Mouse (Mus musculus) hindbrain, embryonic 16.5 days (tissue): Measurements from ENCODE around the gene Tbcel. TPM values are rescaled to one million over a fixed set of nuclear protein-coding genes. Genes with fewer than 3 reads are reported as not detected.

ENCODE experiments used
- ATAC-seq: fragments of 200-750 bp; cut with Nextera tagmentation; 2 replicates; pipeline ENCODE4 v1.8.0; 2017; ENCODE audit warnings: moderate TSS enrichment, moderate library complexity
- H3K27ac ChIP-seq: fragments of 300-500 bp; sonication (generic); 2 replicates; pipeline ENCODE4 v1.5.1; 2014; ENCODE audit warnings: low read depth, mild to moderate bottlenecking, control low read depth, low read length, moderate library complexity
- H3K27me3 ChIP-seq: fragments of 300-500 bp; sonication (generic); replicated peaks from 2 replicates; pipeline ENCODE4 v1.6.1; 2014; ENCODE audit warnings: low read length; ENCODE audit not compliant: control insufficient read depth, insufficient read depth
- H3K36me3 ChIP-seq: fragments of 300-500 bp; sonication (generic); 2 replicates; pipeline ENCODE4 v1.6.1; 2014; ENCODE audit warnings: mild to moderate bottlenecking, low read length, moderate library complexity, mixed read lengths; ENCODE audit not compliant: control insufficient read depth, insufficient read depth
- H3K4me1 ChIP-seq: fragments of 300-500 bp; sonication (generic); 2 replicates; pipeline ENCODE4 v1.6.1; 2014; ENCODE audit warnings: low read depth, low read length; ENCODE audit not compliant: control insufficient read depth, insufficient read depth
- H3K4me2 ChIP-seq: fragments of 300-500 bp; sonication (generic); 2 replicates; pipeline ENCODE4 v1.6.1; 2014; ENCODE audit warnings: mild to moderate bottlenecking, low read length, control low read depth, moderate library complexity
- H3K4me3 ChIP-seq: fragments of 300-500 bp; sonication (generic); 2 replicates; pipeline ENCODE4 v1.5.1; 2014; ENCODE audit warnings: mild to moderate bottlenecking, low read length, control low read depth, moderate library complexity
- H3K9ac ChIP-seq: fragments of 300-500 bp; sonication (generic); 2 replicates; pipeline ENCODE4 v1.6.1; 2014; ENCODE audit warnings: low read depth, mild to moderate bottlenecking, control low read depth, low read length, moderate library complexity
- H3K9me3 ChIP-seq: fragments of 300-500 bp; sonication (generic); 2 replicates; pipeline ENCODE4 v1.6.1; 2014; ENCODE audit warnings: mild to moderate bottlenecking, low read length, moderate library complexity; ENCODE audit not compliant: control insufficient read depth
- WGBS: fragments of 180-500 bp; shearing (Covaris S2); extraction: QIAGEN DNeasy Blood & Tissue Kit; methylation state at CpG from one replicate; pipeline ENCODE4 v1.1.7; 2014; 5-methylcytosine and 5-hydroxymethylcytosine counted together
- polyA plus RNA-seq: library from polyadenylated mRNA; unstranded; fragments of >200 nt; fragmentation: Nextera tagmentation; extraction: Ambion mirVana; gene quantifications from 2 replicates; pipeline ENCODE4 v1.2.1, GENCODE M21; 2015

Tbcel gene
- polyA plus RNA-seq, 1 experiment from 2014 or later = 4.4 TPM

DNA sequence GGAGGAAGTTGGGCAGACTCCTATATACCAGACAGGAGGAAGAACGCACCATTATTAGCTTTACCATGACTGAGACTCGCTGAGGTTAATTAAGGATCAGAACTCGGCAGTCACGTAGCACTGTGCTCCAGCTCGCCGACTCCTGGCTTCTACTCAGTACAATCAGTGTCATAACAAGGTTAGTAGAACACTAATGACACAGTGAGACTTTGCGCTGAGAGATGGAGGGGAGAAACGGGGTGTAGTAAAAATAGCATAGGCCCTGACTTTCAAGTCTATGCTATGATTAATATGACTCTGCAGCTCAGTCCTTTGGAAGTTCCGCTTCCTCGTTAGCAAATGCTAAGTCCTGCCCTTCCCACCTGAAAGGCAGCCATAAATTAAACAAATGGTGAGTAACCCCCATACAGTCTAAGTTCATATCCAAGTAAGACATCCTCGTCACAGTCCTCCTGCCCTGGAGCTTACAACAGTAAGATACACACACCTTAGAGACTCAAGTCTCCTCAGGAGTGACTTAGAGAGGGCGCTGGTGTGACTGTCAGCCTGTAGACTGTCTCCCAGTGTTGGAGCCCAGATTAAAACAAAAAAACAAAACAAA, 90.2 kb downstream of the Tbcel start:
- 83% methylated on average over 12 of the region's 12 CpGs for WGBS
- peaks cover 7% of the 10 kb centered on the region; the same call in 1 of the 2 replicates for H3K36me3 ChIP-seq
- no peak overlapping the region for H3K4me2 ChIP-seq
- no peaks in the 10 kb centered on the region for H3K9me3 ChIP-seq
- H3K4me3 ChIP-seq = no peak overlapping the region
- no peak overlapping the region for H3K9ac ChIP-seq
- no peaks in the 10 kb centered on the region for H3K27me3 ChIP-seq
- H3K27ac ChIP-seq = no peak overlapping the region
- no peak for ATAC-seq
- H3K4me1 ChIP-seq = no peaks in the 10 kb centered on the region

DNA sequence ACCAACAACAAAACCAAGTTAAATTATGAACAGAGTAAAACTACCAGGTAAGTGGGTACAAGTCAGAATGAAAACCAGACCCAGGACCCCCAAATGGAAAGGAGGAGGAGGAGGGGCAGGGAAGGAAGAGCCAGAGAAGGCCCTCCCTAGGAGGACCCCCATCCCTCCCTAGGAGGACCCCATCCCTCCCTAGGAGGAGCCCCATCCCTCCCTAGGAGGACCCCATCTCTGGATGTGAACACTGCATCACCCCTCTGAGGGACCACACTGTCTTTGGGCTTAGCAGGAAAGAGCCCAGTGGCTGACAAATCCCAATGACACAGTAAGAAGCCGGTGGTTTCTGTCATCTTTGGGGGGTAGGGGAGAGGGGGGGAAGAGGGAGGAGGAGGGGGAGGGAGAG, 92.4 kb downstream of the Tbcel start:
- ATAC-seq = 0 out of 2 replicates have a peak, but pooled peaks have one; percentile 27
- 9% methylated on average over 1 of the region's 1 CpGs for WGBS
- Histone ChIP-seq H3K27ac (no peak overlapping the region), H3K4me2 (no peak overlapping the region), H3K4me1 (no peaks in the 10 kb centered on the region), H3K27me3 (no peaks in the 10 kb centered on the region), H3K9ac (no peak overlapping the region), H3K4me3 (no peak overlapping the region), H3K9me3 (no peaks in the 10 kb centered on the region), H3K36me3 (0 out of 2 replicates have a peak, but pooled peaks cover 3% of the 10 kb centered on the region)

DNA sequence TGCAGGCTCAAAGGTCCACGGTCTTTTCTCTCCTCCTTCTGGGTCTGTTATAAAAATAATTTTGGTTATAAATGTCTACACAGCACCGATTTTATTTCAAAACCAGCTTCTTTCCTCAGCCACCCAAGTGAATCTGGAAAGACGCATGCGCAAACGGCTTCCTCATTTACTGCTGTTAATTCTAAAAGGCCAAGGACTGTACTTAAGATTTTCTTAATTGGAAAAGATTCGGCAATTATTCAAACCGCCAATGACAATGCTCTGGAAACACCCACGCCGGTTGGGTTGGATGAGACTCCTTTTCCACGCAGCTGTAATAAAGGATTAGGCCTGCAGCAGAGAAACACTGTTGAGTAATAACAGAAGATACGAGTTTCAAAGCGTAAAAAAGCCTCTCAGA, 94.3 kb downstream of the Tbcel start:
- Histone ChIP-seq H3K9ac (no peak overlapping the region), H3K36me3 (0 out of 2 replicates have a peak, but pooled peaks cover 3% of the 10 kb centered on the region), H3K4me1 (no peaks in the 10 kb centered on the region), H3K27me3 (no peaks in the 10 kb centered on the region), H3K4me2 (no peak overlapping the region), H3K4me3 (no peak overlapping the region), H3K27ac (no peak overlapping the region), H3K9me3 (no peaks in the 10 kb centered on the region)
- ATAC-seq = no peak
- 53% methylated on average over 12 of the region's 12 CpGs for WGBS

DNA sequence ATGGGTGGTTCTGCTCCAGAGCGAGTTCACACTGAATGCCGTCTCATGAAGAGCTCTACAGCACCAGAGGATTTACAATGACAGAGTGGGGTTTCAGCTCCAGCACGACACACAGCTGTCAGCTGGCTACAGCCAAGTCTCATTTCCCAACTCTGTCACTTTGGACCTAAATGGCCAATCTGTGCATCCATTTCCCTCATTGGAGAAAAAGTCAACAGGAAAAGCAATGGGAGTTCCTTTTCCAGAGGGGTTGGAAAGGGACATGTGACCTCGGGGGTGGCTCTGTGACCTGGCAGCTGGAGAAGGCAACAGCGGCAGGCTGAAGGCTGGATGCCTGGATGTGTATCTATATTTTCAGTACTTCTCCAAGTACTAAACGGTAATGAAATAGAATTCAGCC, 96.3 kb downstream of the Tbcel start:
- no peak overlapping the region for H3K4me2 ChIP-seq
- no peak overlapping the region for H3K4me3 ChIP-seq
- no peak overlapping the region for H3K9ac ChIP-seq
- no peak overlapping the region for H3K27ac ChIP-seq
- ATAC-seq = no peak
- H3K27me3 ChIP-seq = no peaks in the 10 kb centered on the region
- H3K9me3 ChIP-seq = no peaks in the 10 kb centered on the region
- no peaks in the 10 kb centered on the region for H3K36me3 ChIP-seq
- no peaks in the 10 kb centered on the region for H3K4me1 ChIP-seq
- WGBS = 87% methylated on average over 6 of the region's 6 CpGs

DNA sequence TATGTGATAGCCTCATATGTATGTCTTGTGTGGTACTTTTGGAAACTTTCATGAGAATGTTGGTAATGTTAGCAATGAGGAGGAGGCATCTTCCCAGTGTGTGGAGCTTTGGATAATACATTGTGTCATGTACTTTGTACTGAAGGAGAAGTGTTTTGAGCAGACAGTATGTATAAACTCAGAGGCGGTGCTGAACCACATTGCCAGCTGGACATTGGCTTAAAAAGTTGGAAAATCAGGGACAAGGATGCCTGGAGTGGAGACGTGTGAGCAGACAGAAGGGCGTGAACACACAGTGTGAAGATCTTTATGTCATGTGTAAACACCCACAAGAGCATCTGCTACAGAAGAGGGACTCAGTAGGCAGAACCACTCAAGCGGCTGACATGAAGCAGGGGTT, 101.9 kb downstream of the Tbcel start:
- no peak overlapping the region for H3K4me3 ChIP-seq
- WGBS = 80% methylated on average over 4 of the region's 4 CpGs
- H3K4me2 ChIP-seq = no peak overlapping the region
- no peaks in the 10 kb centered on the region for H3K4me1 ChIP-seq
- H3K9ac ChIP-seq = no peak overlapping the region
- no peak for ATAC-seq
- no peaks in the 10 kb centered on the region for H3K27me3 ChIP-seq
- H3K36me3 ChIP-seq = no peaks in the 10 kb centered on the region
- no peak overlapping the region for H3K27ac ChIP-seq
- H3K9me3 ChIP-seq = no peaks in the 10 kb centered on the region

DNA sequence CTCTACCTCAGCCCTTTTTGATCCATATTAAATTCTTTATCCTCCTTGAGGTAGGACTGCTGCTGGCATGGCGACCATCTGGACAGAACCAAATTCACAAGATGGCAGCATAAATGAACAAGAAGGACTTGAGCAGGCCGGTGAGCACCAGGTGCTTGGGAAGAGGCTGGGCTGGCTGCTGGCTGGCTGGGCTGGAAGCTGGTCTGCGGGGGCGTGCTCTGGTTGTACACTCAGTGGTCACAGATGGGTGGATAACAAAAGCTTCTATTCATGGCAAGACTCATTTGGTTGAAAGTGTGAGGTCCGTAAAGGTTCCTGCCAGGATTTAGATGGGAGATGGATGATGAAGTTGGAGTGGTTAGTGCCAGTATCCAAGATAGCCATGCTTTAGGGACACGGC, 106.1 kb downstream of the Tbcel start:
- ATAC-seq = no peak
- Histone ChIP-seq H3K4me1 (no peaks in the 10 kb centered on the region; the same call in 1 of the 2 replicates), H3K27me3 (no peaks in the 10 kb centered on the region), H3K4me3 (no peak overlapping the region), H3K9ac (no peak overlapping the region), H3K36me3 (no peaks in the 10 kb centered on the region), H3K9me3 (no peaks in the 10 kb centered on the region), H3K4me2 (no peak overlapping the region), H3K27ac (no peak overlapping the region)
- 53% methylated on average over 6 of the region's 6 CpGs for WGBS

DNA sequence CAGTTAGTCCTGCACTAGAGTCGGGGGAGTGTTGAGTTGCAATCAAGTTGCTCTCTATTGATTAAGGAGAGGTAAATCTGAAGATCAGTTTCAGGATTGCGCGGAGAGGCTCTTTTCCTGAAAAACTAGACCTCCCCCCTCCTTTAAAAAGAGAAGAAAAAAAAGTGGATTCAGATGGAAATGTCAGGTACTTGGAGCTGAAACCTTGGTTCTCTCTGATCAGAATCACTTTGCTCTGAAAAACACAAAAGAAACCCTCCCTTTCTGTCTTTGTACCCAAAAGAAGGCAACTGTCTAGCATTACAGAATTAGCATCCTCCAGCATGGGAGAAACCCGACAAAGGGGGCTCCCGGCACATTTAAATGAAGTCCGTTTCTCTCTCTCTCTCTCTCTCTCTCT, 107.8 kb downstream of the Tbcel start, which contains the start of gene Tecta:
Tecta (minus strand) TSS at position 101 of the 400 bp plus-strand sequence.
- H3K36me3 ChIP-seq = no peaks in the 10 kb centered on the region

DNA sequence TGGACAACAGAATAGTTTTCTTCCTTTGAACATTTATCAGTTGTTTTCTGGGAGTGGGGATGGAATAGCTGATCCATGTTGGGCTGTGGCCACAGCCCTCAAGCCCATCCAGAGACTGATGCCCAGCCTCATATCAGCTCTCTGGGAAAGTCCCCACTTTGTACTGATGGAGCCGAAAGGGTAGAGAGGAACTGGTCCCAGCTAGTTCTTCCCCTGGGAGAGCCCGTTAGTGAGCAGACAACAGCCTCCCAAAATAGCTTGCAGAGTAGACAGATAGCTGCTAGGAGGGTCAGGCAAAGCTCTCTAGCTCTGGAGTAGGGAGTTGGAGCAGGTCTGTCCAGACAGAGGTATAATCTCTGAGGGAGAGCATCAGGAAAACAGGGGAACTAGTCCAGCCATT, 111.5 kb downstream of the Tbcel start:
- H3K27ac ChIP-seq = no peak overlapping the region
- ATAC-seq = no peak
- no peak overlapping the region for H3K4me2 ChIP-seq
- no peaks in the 10 kb centered on the region for H3K36me3 ChIP-seq
- H3K4me1 ChIP-seq = no peaks in the 10 kb centered on the region; the same call in none of the 2 replicates
- no peaks in the 10 kb centered on the region for H3K27me3 ChIP-seq
- no peaks in the 10 kb centered on the region for H3K9me3 ChIP-seq
- H3K9ac ChIP-seq = no peak overlapping the region
- 85% methylated on average over 2 of the region's 2 CpGs for WGBS
- no peak overlapping the region for H3K4me3 ChIP-seq

More for the DNA sequence above, 107.8 kb downstream of the Tbcel start, which contains the start of gene Tecta:
- Histone ChIP-seq H3K27ac (no peak within 1 kb of the TSS), H3K4me1 (no peaks in the 10 kb centered on the region; the same call in 1 of the 2 replicates), H3K9me3 (no peaks in the 10 kb centered on the region), H3K9ac (no peak within 1 kb of the TSS), H3K4me3 (no peak within 1 kb of the TSS), H3K4me2 (no peak within 1 kb of the TSS), H3K27me3 (no peaks in the 10 kb centered on the region)
- no peak for ATAC-seq
- WGBS = 51% methylated on average over 6 of the region's 6 CpGs

DNA sequence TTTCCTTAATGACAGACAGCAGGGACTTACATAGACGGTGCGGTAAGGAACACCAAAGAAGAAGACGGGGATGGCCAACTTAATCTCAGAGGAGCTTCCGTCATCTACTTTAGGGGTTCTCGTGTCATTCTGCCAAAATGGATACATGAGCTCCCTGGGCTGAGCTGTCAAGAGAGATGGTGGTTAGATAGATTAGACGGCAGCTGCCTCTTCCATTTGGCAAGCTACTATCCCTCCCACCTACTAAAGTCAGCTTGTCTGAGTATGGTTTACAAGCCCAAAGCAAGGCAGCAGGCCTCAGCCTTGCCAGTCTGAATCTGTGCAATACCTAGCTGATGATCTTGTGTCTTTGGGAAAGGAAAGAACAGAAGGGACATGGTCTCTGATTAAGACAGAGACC, 112.7 kb downstream of the Tbcel start:
- H3K27ac ChIP-seq = no peak overlapping the region
- ATAC-seq = no peak
- WGBS = 74% methylated on average over 6 of the region's 6 CpGs

More for the DNA sequence above, 112.7 kb downstream of the Tbcel start:
- Histone ChIP-seq H3K36me3 (no peaks in the 10 kb centered on the region), H3K4me3 (no peak overlapping the region), H3K4me2 (no peak overlapping the region), H3K4me1 (no peaks in the 10 kb centered on the region; the same call in none of the 2 replicates), H3K9ac (no peak overlapping the region), H3K9me3 (no peaks in the 10 kb centered on the region), H3K27me3 (no peaks in the 10 kb centered on the region)
